In genomic region chr8:87270525-87271187, GRCm38 (mm10) we compare ENCODE assay signal across 15 mouse cellular contexts.
"Had no signal": no experiment of that assay in that cellular context is flagged by ENCODE, and none has a peak within 500 bp of the region (broad histone marks: within the 10 kb centered on the region; RNA-seq: fewer than 3 reads in every experiment).

No protein-coding gene starts in this region.

- H3K9ac ChIP-seq: liver, embryonic 13.5 days; midbrain, embryonic 12.5 days; midbrain, embryonic 15.5 days; stomach, embryonic 15.5 days had no signal

- H3K27ac ChIP-seq: layer of hippocampus, adult 2 months; liver, embryonic 13.5 days; midbrain, embryonic 12.5 days; midbrain, embryonic 15.5 days; stomach, embryonic 15.5 days had no signal

- H3K36me3 ChIP-seq: liver, embryonic 13.5 days; midbrain, embryonic 12.5 days; midbrain, embryonic 15.5 days; stomach, embryonic 15.5 days had no signal

- H3K27me3 ChIP-seq: liver, embryonic 13.5 days; midbrain, embryonic 15.5 days; stomach, embryonic 15.5 days had no signal

- ATAC-seq: intestine, embryonic 16.5 days; midbrain, embryonic 15.5 days had no signal

- DNase-seq: kidney, adult 18-20 months; kidney, adult 9 months; kidney, postnatal 14 days; layer of hippocampus, adult 9-11 months; liver, embryonic 13.5 days; lung, adult 2 months; lung, postnatal 14 days; lung, postnatal 4 days; right cerebral cortex, postnatal 4 days; thymus, postnatal 25 days had no signal

- H3K4me1 ChIP-seq: liver, embryonic 13.5 days; midbrain, embryonic 12.5 days; midbrain, embryonic 15.5 days; stomach, embryonic 15.5 days had no signal

- H3K9me3 ChIP-seq: liver, embryonic 13.5 days; midbrain, embryonic 12.5 days; midbrain, embryonic 15.5 days; stomach, embryonic 15.5 days had no signal

- H3K4me2 ChIP-seq: liver, embryonic 13.5 days; midbrain, embryonic 12.5 days; midbrain, embryonic 15.5 days; stomach, embryonic 15.5 days had no signal

- H3K4me3 ChIP-seq: layer of hippocampus, adult 2 months; liver, embryonic 13.5 days; midbrain, embryonic 12.5 days; midbrain, embryonic 15.5 days; stomach, embryonic 15.5 days had no signal
